Mouse (Mus musculus) G1E (cell line): ENCODE data around the gene Nrxn3.

Experiments
- CTCF ChIP-seq: IDR thresholded peaks from 2 replicates; pipeline ENCODE4 v1.5.1; 2012; ENCODE audit warnings: low read depth, low read length, inconsistent platforms, mixed read lengths
- GATA1 ChIP-seq: IDR thresholded peaks from 2 replicates; pipeline ENCODE4 v1.6.1; 2012; ENCODE audit warnings: borderline replicate concordance, low read length, inconsistent platforms, mixed read lengths
- GATA2 ChIP-seq: IDR thresholded peaks from 2 replicates; pipeline ENCODE4 v1.6.1; 2012; ENCODE audit warnings: low read depth, low read length, inconsistent platforms, borderline replicate concordance
- POLR2AphosphoS5 ChIP-seq: IDR thresholded peaks from 2 replicates; pipeline ENCODE4 v1.6.1; 2012; ENCODE audit warnings: low read depth, low read length, inconsistent platforms; ENCODE audit not compliant: insufficient replicate concordance
- TAL1 ChIP-seq: conservative IDR thresholded peaks from 2 replicates; pipeline ENCODE4 v1.6.1; 2012; ENCODE audit warnings: low read depth, low read length, inconsistent platforms, mixed read lengths

DNA sequence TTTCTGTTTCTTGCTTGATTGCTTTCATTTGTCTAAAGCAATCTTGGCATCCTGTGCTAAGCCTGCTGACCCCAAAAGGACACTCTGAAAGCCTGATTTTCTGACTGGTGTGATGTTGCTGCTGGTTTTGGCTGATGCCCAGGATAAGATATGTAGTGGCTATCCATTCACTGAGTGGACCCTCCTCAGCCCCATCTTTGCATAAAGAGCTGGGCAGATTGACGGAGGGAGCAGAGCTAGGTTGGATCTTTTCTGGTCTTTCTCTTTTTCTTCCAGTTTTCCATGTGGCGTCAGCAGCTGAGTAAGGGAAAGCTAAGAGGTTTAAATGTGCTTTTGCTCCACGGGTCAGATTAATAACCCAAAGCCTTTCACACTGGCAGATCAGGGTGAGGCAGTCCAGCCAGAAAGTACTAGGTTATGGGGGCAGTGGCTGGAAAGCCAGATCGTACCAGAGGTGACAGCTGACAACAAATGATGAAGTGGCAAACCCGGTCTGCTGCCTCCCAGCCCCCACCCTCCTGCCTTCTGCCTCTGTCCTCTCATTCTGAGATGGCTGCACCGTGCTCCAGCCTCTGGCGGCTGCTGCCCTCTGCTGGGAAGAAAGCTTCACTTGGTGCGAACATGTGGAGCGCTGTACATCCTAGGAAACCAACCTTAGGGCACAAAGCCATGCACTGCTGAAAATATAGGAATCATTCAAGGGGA, 383.5 kb downstream of the Nrxn3 start:
- TF ChIP-seq CTCF (no peak), TAL1 (no peak), GATA1 (no peak), POLR2AphosphoS5 (no peak), GATA2 (no peak)
